Mouse (Mus musculus) testis, adult 2 months (tissue): ENCODE results near the gene Igf1r.

Experiments
- CTCF ChIP-seq: fragments of 200-500 bp; IDR thresholded peaks from 2 replicates; pipeline ENCODE4 v1.5.1; 2012; ENCODE audit warnings: low read depth, mild to moderate bottlenecking, inconsistent platforms, low read length, moderate library complexity; ENCODE audit not compliant: control insufficient read depth, insufficient read depth, insufficient replicate concordance
- POLR2A ChIP-seq: fragments of 200-500 bp; IDR thresholded peaks from 2 replicates; pipeline ENCODE4 v1.6.1; 2012; ENCODE audit warnings: low read depth, mild to moderate bottlenecking, inconsistent platforms, low read length, moderate library complexity; ENCODE audit not compliant: control insufficient read depth

DNA sequence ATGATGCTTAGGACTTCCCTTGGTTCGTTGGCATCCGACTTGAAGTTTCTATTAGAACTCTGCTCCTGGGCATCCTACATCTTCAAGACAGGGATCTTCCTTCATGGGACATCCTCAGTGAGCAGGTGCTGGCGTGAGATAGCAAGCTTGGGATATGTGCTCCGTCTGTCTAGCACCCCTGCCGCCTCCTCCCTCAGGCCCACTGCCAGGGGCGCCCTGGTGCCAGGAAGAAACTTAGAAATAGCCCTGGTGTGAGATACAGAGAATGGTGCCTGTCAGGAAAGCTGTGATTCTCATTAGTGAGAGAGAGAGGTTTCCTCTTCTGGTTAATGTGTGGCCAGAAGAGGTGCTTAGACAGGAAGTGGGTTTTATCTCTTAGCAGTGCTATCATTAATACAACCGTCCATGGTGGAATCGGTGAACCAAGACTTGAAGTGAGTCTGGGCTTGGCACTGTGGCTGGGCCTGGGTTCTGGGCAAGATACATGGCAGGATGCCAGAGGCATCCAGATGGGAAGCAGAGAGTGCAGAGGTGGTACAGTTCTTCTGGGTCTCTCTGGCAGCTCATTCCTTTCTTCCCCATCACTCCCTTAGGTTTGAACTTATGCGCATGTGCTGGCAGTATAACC is 272.9 kb downstream of the Igf1r start:
- TF ChIP-seq POLR2A = no peak
- TF ChIP-seq CTCF = no peak
